Mouse (Mus musculus) heart, postnatal 36 days (tissue): Measurements from ENCODE around the gene Mpp1. TPM values are rescaled to one million over a fixed set of nuclear protein-coding genes. Genes with fewer than 3 reads are reported as not detected.
"Not testable (repeated sequence)": the region's sequence is repeated elsewhere in the genome, so short reads cannot be mapped to it uniquely, and the experiment has no call there.

Source experiments
- DNase-seq, 2 experiments: peaks; one replicate each; pipeline ENCODE4 v3.0.0; 2021 to 2022
- intact Hi-C: fragments of 180-260 bp; cut with DNase I; formaldehyde crosslinking; loops from one replicate; pipeline ENCODE4 v1.15.1; 2025
- total RNA-seq, 2 experiments: library from RNA; stranded (reverse); gene quantifications; 2 replicates each; pipeline ENCODE4 v1.2.3; 2021

The Mpp1 gene
- total RNA-seq, result 10 to 100 TPM; 12.6 to 12.9 TPM

DNA sequence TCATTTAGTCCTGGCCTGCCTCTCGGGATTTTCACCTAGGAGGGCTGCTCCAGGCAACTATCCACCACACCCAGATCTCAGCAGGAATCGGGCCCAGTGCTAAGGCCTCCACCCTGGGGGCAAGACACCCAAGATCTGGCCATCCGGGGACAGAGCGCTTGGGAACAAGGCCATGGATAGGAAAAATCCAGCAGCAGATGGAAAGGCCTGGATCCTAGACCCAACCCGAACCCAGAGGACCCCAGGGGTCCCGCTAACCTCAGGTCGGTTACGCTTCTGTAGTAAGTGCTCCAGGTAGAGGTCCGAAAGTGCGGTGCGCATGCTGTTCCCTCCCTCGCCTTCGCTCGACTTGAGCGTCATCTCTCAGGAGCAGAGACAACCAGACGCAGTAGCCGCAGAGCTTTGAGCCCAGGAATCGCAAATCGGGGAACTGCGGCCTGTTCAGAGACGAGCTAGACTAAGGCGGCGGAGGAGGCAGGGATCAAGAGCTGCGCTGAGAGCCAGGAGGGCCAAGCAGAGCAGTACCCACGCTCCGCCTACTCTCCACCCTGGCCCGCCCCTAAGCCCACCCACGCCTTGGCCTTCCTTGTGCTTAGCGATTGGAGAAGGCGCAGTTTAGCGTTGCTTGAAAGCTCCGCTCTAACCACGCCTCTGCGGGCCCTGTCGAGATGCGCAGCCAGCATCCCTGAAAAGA is at the start of gene Mpp1:
Gene Mpp1 (minus strand): TSS at position 550 of the 694 bp plus-strand sequence.
- DNase-seq, result peak; percentile 76 to 77
- intact Hi-C loops, result no loop called here

DNA sequence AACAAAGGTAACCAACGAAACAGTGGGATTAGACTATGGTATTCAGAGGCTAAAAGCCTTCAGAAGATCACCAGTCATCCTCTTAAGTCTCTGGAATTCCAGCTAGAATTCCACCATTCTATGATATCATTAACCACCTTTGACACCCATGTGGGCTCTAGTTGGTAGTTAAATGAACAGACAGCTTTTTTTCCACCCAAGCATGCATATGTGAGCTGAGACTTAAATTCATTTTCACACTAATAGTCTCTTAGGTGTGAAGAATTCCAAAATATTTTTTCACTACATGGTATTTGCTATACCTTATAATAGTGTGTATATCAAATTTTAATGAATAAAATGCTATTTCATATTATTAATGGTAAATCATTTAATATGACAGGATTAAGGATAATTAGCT is 32.9 kb upstream of the Mpp1 start, which contains the start of gene Smim9:
Gene Smim9 (minus strand): TSS at position 101 of the 400 bp plus-strand sequence.
- intact Hi-C loops, result no loop called here
- no peak for DNase-seq

DNA sequence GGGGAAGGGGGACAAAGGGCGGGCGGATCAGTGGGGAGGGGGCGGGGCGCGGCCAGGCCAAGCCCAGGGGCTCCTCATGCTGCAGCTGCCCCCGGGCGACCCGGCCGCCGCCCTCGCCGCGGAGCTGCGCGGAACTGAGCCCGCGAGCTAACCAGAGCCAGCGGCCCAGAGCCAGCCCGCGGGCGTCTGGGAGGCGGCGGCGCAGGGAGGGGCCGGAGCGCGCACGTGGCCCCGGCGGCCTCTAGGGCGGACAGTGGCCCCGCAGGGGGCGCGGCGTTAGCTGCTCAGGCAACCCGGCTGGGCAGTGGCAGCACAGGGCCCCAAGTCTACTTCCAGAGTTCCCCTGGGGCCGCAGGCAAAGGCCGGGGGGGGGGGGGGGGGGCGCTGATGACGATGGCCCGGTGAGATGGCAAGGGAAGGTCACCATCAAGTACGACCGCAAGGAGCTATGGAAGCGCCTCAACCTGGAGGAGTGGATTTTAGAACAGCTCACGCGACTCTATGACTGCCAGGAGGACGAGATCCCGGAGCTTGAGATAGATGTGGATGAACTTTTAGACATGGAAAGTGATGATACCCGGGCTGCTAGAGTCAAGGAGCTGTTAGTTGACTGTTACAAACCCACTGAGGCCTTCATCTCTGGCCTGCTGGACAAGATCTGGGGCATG is 24.9 kb upstream of the Mpp1 start:
- peak; percentile 38 to 52 for DNase-seq
- intact Hi-C loops, result no loop called here

DNA sequence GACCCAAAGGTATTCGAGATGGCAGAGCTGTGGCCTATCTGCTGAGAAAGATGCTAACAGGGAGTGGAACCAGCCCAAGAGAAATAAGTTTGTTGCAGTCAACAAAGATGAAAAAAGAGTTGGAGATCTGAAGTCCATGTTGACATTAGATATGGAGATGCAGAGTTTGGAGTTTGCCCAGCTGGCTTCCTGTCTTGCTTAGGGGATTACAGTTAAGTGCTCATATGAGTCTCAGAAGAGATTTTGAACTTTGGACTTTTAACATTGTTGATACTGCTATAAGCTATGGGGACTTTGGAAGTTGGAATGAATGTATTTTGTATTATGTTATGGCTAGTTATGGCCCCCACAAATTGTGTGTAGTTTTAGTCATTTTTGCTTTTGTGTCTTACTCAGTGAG is 21.4 kb upstream of the Mpp1 start:
- no peak for DNase-seq
- intact Hi-C loops, result no loop called here

DNA sequence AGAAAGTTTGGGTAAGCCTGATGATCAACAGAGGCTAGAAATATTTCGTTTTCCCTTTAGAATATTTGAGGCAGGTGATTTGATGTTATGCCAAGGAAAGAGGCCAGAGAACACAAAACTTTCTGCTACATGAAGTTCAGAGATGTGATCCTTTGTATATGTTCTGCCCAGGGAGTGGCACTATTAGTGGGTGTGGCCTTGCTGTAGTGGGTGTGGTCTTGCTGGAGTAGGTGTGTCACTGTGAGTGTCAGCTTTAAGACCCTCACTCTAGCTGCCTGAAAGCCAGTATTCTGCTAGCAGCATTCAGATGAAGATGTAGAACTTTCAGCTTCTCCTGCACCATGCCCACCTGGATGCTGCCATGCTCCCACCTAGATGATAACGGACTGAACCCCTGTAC is 19.5 kb upstream of the Mpp1 start:
- DNase-seq, result no peak
- intact Hi-C loops, result no loop called here

DNA sequence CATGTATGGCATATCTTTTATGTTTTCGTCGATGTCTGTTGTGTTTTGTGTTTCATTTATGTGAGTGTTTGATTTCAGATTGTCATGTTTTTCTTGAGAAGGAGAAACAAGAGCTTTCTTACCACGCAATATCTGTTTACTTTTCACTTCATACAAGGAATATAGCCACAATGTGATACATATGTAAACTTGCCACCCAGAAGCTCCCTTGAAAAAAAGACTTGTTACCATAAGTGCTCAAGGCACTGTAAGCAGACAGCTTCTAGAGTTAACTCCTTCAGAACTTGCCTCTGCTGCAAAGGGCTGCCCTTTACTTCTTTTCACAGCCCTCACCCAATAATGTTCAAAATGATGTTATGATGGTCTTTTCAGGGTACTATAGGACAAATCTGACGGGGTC is 17.6 kb upstream of the Mpp1 start:
- intact Hi-C loops, result no loop called here
- DNase-seq, result no peak

DNA sequence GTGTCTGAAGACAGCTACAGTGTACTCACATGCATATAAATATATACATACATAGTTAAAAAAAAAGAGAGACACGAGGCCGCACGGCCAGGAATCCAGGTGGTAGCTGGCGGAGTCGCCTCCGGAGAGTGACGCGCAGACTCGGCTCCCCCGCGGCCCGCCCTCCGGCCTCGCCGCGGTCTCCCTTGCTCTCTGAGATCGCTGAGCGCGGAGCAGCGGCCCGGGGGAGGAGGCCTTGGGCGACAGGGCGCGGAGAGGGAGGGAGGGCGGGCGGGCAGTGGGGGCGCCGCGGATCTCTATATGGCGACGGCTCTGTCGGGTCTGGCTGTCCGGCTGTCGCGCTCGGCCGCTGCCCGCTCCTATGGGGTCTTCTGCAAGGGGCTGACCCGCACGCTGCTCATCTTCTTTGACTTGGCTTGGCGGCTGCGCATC is 12.3 kb upstream of the Mpp1 start:
- DNase-seq, result peak in 1 of 2 experiments; percentile 7
- intact Hi-C loops, result not testable (repeated sequence)

DNA sequence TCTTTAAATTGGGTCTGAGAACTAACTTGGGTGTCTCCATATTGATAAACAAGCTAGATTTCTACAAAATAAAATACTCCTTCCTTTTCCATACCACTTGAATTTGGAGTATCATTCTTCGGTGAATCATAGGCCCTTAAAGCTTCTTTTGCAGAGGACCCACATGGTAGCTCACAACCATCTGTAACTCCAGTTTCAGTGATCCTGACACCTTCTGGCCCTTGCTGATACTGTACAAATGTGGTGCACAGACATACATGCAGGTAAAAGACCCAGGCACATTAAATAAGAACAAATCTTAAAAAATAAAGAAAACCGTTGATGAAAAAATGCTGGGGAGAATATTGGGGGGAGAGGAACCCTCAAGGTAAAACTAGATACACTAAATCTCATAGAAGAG is 7.4 kb upstream of the Mpp1 start:
- intact Hi-C loops, result no loop called here

DNA sequence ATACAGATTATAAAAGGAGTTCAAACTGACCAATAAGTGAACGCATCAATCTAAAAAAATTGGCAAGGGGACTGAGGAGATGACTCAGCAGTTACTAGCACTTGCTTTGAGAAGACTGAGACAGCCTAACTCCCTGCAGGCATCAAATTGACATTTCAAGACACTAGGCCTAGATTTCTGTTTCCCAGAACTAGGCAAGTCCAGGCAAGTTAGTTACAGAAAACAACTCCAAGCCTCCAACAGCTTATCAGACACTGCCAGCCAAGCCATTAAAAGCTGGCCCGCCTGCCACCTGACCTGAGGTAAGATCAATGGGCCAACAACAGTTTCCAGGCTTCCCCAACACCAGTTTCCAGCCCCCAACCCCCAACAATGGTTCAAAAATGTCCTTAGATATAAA is 6.9 kb upstream of the Mpp1 start:
- intact Hi-C loops, result no loop called here
- no peak for DNase-seq

More for the DNA sequence above, 7.4 kb upstream of the Mpp1 start:
- DNase-seq, result no peak

DNA sequence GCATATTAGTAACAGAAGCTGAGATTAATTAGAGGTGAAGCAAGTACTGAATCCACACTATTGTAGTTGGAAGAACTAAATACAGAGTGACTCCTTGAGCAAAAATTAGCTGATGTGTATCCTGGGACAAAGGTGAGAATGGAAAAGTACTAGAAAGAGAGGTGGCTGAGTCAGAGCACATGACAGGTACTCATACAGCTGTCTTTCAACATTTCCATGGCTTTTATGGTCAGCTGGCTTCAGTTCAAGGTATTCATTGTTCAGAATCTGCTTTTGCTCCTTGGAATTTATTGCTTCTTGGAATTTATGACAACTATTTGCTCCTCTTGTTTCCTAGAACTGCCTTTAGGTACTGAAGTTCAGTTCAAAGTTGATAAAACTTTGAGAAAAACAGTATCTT is 6.1 kb upstream of the Mpp1 start:
- DNase-seq, result no peak
- intact Hi-C loops, result no loop called here

DNA sequence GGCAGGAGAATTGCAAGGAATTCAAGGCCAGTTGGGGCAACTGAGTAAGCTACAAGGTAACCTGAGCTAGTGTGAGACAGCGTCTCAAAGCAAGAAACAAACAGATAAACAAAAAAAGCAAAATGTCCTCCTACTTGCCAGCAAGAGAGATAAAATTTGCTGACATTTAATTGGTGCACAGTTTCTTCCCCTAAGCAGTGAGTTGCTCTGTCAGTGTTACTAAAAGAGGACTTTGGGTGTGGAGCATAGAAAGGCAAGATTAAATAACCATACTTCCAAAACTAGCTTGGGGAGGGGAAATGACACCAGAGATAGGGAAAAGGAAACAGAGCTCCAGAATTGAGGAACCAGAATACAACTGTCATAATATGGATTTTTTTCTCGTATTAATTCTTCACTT is 1.3 kb downstream of the Mpp1 start:
- DNase-seq, result no peak
- intact Hi-C loops, result no loop called here

DNA sequence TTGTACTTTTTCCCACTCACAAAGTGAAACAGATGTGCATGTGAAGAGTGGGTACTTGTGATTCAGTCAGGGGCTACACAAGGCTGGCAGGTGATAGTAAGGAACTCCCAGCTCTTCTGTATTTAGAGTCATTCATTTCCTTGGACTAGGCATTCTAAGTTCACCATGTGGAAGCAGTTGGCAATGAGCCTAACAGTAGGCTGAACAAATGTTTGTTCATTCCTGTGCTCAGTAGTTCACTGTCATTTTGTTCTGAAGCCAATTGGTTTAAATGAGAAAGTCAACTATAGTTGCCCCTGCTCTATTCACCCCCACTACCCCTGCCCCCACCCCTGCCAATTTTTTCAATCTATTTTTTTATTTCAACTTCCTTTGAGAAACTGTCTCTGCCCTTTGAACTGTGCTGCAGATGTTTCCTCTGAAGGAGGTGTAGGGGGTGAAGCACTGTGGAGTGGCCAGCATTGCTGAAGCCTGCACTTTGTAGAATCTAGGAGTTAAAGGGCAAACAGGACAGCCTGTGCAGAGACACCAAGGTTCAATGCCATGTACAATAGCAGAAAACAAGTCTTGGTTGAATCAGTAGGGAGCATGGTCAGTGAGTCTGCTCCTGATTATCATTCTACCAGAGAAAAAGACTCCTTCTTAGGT is 2.4 kb downstream of the Mpp1 start:
- no peak for DNase-seq
- intact Hi-C loops, result no loop called here

DNA sequence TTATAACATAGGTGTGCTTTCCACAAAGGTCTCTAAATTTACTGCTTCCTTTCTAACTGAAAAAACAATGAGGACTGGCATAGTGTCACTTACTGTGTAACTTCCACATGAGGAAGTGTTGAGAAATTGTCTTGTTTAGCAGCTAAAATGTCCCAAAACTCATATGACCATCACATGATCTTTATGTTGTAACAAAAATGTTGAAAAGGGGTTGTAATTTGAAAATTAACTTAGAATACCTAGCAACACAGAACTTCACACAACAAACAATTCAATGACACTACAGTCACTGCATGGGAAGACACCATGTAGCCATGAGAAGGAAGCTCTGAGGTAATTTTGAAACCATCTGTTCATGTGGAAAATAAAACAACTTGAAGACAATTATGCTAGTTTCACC is 3.9 kb downstream of the Mpp1 start:
- intact Hi-C loops, result no loop called here
- no peak for DNase-seq

DNA sequence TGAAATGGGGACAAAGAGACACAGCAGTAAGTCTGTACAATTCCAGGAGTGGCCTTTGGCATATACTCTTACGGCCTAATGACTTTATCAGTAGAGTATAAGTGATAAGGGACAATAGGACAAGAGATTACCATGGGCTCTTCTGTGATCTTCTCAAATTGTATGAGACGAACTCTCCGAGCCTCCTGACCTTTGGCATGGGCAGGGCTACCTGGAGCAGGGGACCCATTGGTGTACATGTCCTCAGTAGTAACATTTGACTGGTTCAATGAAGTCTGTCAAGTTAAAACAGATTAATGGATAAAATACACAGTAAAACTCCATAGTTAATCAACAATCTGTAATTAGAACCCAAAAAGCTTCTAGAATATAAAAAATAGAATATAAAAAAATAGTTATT is 5.2 kb downstream of the Mpp1 start:
- intact Hi-C loops, result no loop called here
- DNase-seq, result no peak

DNA sequence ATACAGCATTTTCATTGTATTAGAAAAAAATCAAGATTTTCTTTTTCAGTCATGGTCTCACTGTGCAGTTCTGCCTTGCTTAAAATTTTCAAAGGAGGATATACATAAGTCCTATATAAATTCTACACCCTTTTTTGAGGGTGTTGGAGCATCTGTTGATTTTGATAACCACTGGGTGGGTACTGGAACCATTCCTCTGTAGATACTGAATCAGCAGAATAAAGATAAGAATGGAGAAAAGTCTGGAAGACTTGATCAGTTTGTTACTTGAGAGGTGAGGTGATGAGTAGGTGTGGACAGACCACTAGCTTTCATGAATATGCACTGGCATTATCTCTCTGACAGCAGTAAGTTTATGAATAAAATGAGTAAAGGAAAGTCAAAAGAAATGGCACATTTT is 15.3 kb downstream of the Mpp1 start:
- DNase-seq, result no peak
- intact Hi-C loops, result loop anchor here (10.0 kb wide), 1 partner anchor 279 kb away; no protein-coding TSS in a partner anchor

DNA sequence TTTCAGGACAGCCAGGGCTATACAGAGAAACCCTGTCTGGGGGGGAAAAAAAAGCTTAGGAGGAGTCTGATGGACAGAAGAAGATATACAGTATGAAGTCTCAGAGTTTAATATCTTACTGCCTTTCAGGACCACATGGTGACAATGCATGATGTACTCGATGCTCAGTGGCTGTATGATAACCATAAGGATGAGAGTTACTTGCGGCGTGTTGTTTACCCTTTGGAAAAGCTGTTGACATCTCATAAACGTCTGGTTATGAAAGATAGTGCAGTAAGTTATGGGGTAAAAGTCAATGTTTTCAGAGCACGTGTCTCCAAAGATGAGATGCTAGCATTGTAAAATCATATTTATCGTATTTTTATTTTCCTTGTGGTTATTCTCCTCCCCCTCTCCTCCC is 28.5 kb downstream of the Mpp1 start:
- intact Hi-C loops, result no loop called here
- no peak for DNase-seq

DNA sequence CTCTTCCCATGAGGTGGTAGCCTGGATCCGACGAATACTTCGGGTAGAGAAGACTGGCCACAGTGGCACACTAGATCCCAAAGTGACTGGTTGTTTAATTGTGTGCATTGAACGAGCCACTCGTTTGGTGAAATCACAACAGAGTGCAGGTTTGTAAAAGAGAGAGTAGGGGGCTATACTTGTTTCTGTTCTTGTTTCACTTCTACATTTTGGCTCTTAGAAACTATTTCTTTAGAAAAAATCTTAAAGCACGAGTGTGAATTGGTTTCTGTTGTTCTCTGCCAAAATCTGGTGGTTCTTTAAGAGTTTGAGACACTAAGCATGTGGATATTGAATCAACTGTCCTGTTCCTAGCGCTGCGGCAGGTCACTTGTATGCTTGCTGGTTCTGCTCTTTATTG is 32.0 kb downstream of the Mpp1 start:
- no peak for DNase-seq
- intact Hi-C loops, result no loop called here

DNA sequence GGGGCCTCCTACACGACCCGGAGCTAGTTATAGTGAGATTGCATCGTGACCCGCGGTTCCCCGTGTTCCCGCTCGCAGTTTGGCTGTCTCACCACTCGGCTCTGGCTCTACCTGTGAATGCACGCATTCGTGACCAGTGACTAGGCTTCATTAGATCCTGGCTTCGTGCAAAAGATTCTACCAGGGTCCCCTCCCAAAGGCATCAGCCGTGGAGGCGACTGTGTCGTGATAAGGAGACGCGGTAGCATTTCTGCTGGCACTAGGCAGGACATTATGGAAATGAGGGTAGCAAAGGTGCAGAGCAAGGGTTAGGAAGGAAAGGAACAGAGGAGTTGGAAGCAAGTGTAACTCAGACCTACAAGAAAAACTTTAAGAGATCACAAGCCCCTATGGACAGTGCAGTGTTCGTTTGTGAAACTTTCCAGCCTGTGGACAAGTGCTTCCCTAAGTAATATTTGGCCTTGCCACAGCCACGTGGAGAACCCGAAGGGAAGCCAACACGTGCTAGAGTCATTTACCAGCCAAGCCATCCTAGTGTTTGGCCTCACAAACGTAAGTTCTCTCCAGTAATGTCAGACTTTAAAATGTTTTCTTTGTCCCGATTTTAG is 34.5 kb downstream of the Mpp1 start:
- intact Hi-C loops, result no loop called here
- DNase-seq, result peak; percentile 5 to 13

DNA sequence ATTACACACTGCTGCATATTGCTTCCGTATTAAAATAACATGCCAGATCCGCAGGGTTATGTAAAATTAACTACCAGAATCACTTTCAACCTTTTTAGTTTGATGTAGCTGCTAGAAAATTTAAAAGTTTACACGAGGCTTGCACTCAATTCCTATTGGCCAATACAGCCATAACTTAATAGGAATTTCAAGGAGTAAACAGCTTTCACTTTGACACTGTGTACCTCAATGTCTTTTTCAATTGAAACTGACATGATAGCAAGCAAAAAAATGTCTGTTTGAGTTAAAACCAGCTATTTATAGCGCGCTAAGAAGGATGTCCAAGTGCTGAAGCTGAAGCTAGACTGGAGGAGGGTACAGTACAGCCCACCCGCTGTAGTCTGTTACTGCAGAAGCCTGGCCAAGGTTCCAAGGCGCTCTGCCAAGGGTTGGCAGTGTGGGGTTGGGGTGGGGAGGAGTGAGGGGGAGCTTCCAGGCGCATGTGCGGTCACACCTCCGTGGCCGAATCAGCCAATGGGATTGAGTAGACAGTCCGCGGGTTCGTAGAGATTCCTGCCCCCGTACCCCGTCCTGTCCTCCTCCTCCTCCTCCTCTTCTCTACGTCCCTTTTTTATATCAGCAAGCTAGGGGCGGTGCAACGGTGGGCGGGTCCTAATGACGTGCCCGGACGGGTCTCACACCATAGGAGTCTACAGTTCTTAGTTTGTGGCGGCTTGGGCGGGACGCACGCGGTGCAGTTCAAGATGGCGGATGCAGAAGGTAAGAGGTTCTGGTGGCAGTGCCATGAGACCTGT is 35.2 kb downstream of the Mpp1 start, which contains the start of gene Dkc1:
Gene Dkc1 (plus strand): TSS at position 486 of the 794 bp plus-strand sequence.
- DNase-seq, result peak; percentile 82 to 86
- intact Hi-C loops, result no loop called here

DNA sequence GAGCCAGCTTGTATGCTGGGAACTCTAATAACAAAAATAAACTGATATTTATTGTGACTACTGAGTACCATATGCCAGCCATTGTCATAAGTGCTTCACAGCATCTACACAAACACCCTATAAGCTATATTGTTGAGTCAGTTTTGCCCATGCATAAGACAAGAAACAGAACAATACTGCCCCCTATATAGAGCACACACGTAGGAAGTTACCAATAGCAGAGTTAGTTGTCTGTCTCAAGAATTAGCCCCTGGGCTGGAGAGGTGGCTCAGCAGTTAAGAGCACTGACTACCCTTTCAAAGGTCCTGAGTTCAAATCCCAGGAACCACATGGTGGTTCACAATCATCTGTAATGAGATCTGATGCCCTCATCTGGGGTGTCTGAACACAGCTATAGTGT is 45.2 kb downstream of the Mpp1 start:
- no peak for DNase-seq
- intact Hi-C loops, result no loop called here
